In genomic region chr7:130978545-130978944, GRCm38 (mm10) we compare ENCODE assay signal across 31 mouse cellular contexts. TPM values are rescaled to one million over a fixed set of nuclear protein-coding genes. Genes with fewer than 3 reads are reported as not detected.
DNase-seq lines count a peak whose midpoint lies in the region; ATAC-seq and TF ChIP-seq lines count a peak whose summit lies in the region.
"Had no signal": no experiment of that assay in that cellular context is flagged by ENCODE, and none has a peak within 500 bp of the region (broad histone marks: within the 10 kb centered on the region; RNA-seq: fewer than 3 reads in every experiment).

No protein-coding gene starts in this region.

- intact Hi-C loops in gastrocnemius, adult 2 months (cut with DNase I) = no loop called here
- intact Hi-C loops in gastrocnemius, postnatal 14 days (cut with DNase I; ENCODE audit: low total_unique reads) = no loop called here

- no peak for DNase-seq in gastrocnemius, adult 2 months
- DNase-seq in gastrocnemius, postnatal 14 days = no peak
- DNase-seq in heart, adult 18-20 months = no peak
- no peak for DNase-seq in limb, embryonic 10.5 days (ENCODE audit: low spot score)
- DNase-seq: right cerebral cortex, postnatal 25 days had no signal

- H3K9me3 ChIP-seq in heart, embryonic 13.5 days = no peaks in the 10 kb centered on the region; the same call in 1 of the 2 replicates
- no peaks in the 10 kb centered on the region for H3K9me3 ChIP-seq in limb, embryonic 13.5 days
- no peaks in the 10 kb centered on the region for H3K9me3 ChIP-seq in limb, embryonic 10.5 days (replicated peaks)
- H3K9me3 ChIP-seq: embryonic facial prominence, embryonic 13.5 days; forebrain, embryonic 12.5 days; liver, embryonic 12.5 days; neural tube, embryonic 15.5 days; stomach, embryonic 15.5 days had no signal

- H3K4me1 ChIP-seq in heart, embryonic 13.5 days = peaks cover 60% of the 10 kb centered on the region
- peaks cover 77% of the 10 kb centered on the region for H3K4me1 ChIP-seq in limb, embryonic 13.5 days
- H3K4me1 ChIP-seq in limb, embryonic 10.5 days = peaks cover 47% of the 10 kb centered on the region
- H3K4me1 ChIP-seq in embryonic fibroblast, embryonic 13.5 days (ENCODE audit: control insufficient read depth, insufficient read depth, low read length) = peaks cover 19% of the 10 kb centered on the region

- no peaks in the 10 kb centered on the region for H3K27me3 ChIP-seq in heart, embryonic 13.5 days (replicated peaks)
- no peaks in the 10 kb centered on the region; the same call in 1 of the 2 replicates for H3K27me3 ChIP-seq in limb, embryonic 13.5 days
- no peaks in the 10 kb centered on the region for H3K27me3 ChIP-seq in limb, embryonic 10.5 days (ENCODE audit: low read depth, poor library complexity, severe bottlenecking)
- H3K27me3 ChIP-seq: embryonic facial prominence, embryonic 13.5 days; forebrain, embryonic 12.5 days; liver, embryonic 12.5 days; neural tube, embryonic 15.5 days; stomach, embryonic 15.5 days had no signal

- H3K36me3 ChIP-seq in heart, embryonic 13.5 days = peaks cover 16% of the 10 kb centered on the region
- H3K36me3 ChIP-seq in limb, embryonic 13.5 days = peaks cover 3% of the 10 kb centered on the region; the same call in 1 of the 2 replicates
- H3K36me3 ChIP-seq in limb, embryonic 10.5 days = no peaks in the 10 kb centered on the region
- H3K36me3 ChIP-seq: embryonic facial prominence, embryonic 13.5 days; forebrain, embryonic 12.5 days; liver, embryonic 12.5 days; neural tube, embryonic 15.5 days; stomach, embryonic 15.5 days had no signal

- no peak for TF ChIP-seq CTCF in gastrocnemius, adult 2 months (IDR thresholded peaks at IDR 0.05)
- TF ChIP-seq CTCF in embryonic fibroblast, embryonic 13.5 days (IDR thresholded peaks at IDR 0.05; ENCODE audit: borderline replicate concordance, insufficient read depth, low read length) = no peak

- H3K4me2 ChIP-seq in heart, embryonic 13.5 days = no peak overlapping the region
- no peak overlapping the region for H3K4me2 ChIP-seq in limb, embryonic 13.5 days (replicated peaks)
- H3K4me2 ChIP-seq: embryonic facial prominence, embryonic 13.5 days; forebrain, embryonic 12.5 days; hindbrain, embryonic 14.5 days; liver, embryonic 12.5 days; neural tube, embryonic 15.5 days; stomach, embryonic 15.5 days had no signal

- ATAC-seq in heart, embryonic 13.5 days (ENCODE audit: extremely low read depth, insufficient number of reproducible peaks, low FRiP score, low TSS enrichment) = no peak
- ATAC-seq in limb, embryonic 13.5 days (ENCODE audit: low FRiP score, low read depth) = no peak
- ATAC-seq: CD4-positive, CD25-positive, alpha-beta regulatory T cell, adult 4 months; liver, embryonic 12.5 days had no signal

- H3K4me3 ChIP-seq in gastrocnemius, adult 2 months = no peak overlapping the region
- H3K4me3 ChIP-seq in heart, embryonic 13.5 days = no peak overlapping the region
- H3K4me3 ChIP-seq in limb, embryonic 13.5 days = no peak overlapping the region
- H3K4me3 ChIP-seq in limb, embryonic 10.5 days = no peak overlapping the region
- H3K4me3 ChIP-seq in embryonic fibroblast, embryonic 13.5 days (ENCODE audit: insufficient read depth, low read length) = no peak overlapping the region
- H3K4me3 ChIP-seq: embryonic facial prominence, embryonic 13.5 days; erythroblast, embryonic 14.5 days; forebrain, embryonic 12.5 days; left cerebral cortex, adult 2 months; liver, embryonic 12.5 days; neural tube, embryonic 15.5 days; stomach, embryonic 15.5 days had no signal

- 33% methylated on average over 1 of the region's 1 CpGs for WGBS in heart, embryonic 13.5 days
- WGBS in limb, embryonic 13.5 days = 73% methylated on average over 1 of the region's 1 CpGs
- 97% methylated on average over 1 of the region's 1 CpGs for WGBS in limb, embryonic 10.5 days

- TF ChIP-seq POLR2A in embryonic fibroblast, embryonic 13.5 days (IDR thresholded peaks at IDR 0.05; ENCODE audit: low read depth, low read length) = no peak

- peak overlapping the region; percentile 73 for H3K27ac ChIP-seq in gastrocnemius, adult 2 months
- peak overlapping the region; percentile 89 for H3K27ac ChIP-seq in heart, embryonic 13.5 days (replicated peaks)
- peak overlapping the region; percentile 17; the same call in 1 of the 2 replicates for H3K27ac ChIP-seq in limb, embryonic 13.5 days
- no peak overlapping the region for H3K27ac ChIP-seq in limb, embryonic 10.5 days
- peak overlapping the region; percentile 68 for H3K27ac ChIP-seq in embryonic fibroblast, embryonic 13.5 days (ENCODE audit: insufficient read depth, low read length)
- H3K27ac ChIP-seq: forebrain, embryonic 12.5 days; hindbrain, embryonic 14.5 days; left cerebral cortex, adult 2 months; liver, embryonic 12.5 days; macrophage; neural tube, embryonic 15.5 days; stomach, embryonic 15.5 days had no signal

- H3K9ac ChIP-seq in heart, embryonic 13.5 days = peak overlapping the region; percentile 7; the same call in 1 of the 2 replicates
- no peak overlapping the region for H3K9ac ChIP-seq in limb, embryonic 13.5 days
- H3K9ac ChIP-seq: embryonic facial prominence, embryonic 13.5 days; forebrain, embryonic 12.5 days; hindbrain, embryonic 14.5 days; liver, embryonic 12.5 days; liver, postnatal 0 days; neural tube, embryonic 15.5 days; stomach, embryonic 15.5 days had no signal

RNA-seq across cellular contexts. Expression of gene Htra1, which starts 42.6 kb away (rescaled TPM):
- 10 to 100 TPM; 23.9 to 32.6 TPM for total RNA-seq in gastrocnemius, adult 2 months (2021)
- 10 to 100 TPM; 65.3 to 77.2 TPM for total RNA-seq in gastrocnemius, postnatal 14 days (2021)
- polyA plus RNA-seq in heart, embryonic 13.5 days (2015; fragmentation: Nextera tagmentation; extraction: Ambion mirVana) = 52.9 and 65.4 TPM in 2 replicates
- 100 to 1,000 TPM; 109 to 122 TPM for total RNA-seq in heart, adult 18-20 months (2021)
- 78.4 and 87.6 TPM in 2 replicates for polyA plus RNA-seq in limb, embryonic 13.5 days (2015; fragmentation: Nextera tagmentation; extraction: Ambion mirVana)
- polyA plus RNA-seq in limb, embryonic 10.5 days (2016; fragmentation: Nextera tagmentation; extraction: Ambion mirVana) = 3.0 and 5.1 TPM in 2 replicates
- polyA plus RNA-seq in embryonic fibroblast, embryonic 13.5 days (2011; ENCODE audit: insufficient read length, low read depth, missing spikeins) = 195 and 242 TPM in 2 replicates
- total RNA-seq: common myeloid progenitor, adult 5-6 weeks; hematopoietic stem cell, adult 5-6 weeks; megakaryocyte-erythroid progenitor cell, adult 5-6 weeks had no signal
- polyA plus RNA-seq: CD4-positive, CD25-positive, alpha-beta regulatory T cell, adult 4 months; erythroblast, embryonic 14.5 days had no signal

RNA-seq across cellular contexts. Expression of gene Dmbt1, which starts 53.3 kb away (rescaled TPM):
- not detected for total RNA-seq in gastrocnemius, adult 2 months (2021)
- not detected for total RNA-seq in gastrocnemius, postnatal 14 days (2021)
- not detected in 2 replicates for polyA plus RNA-seq in heart, embryonic 13.5 days (2015; fragmentation: Nextera tagmentation; extraction: Ambion mirVana)
- 1 to 10 TPM in 1 of 2 experiments, not detected in 1; 1.4 TPM for total RNA-seq in heart, adult 18-20 months (2021)
- 0.03 and 0.04 TPM in 2 replicates for polyA plus RNA-seq in limb, embryonic 13.5 days (2015; fragmentation: Nextera tagmentation; extraction: Ambion mirVana)
- polyA plus RNA-seq in limb, embryonic 10.5 days (2016; fragmentation: Nextera tagmentation; extraction: Ambion mirVana) = not detected in 2 replicates
- polyA plus RNA-seq in embryonic fibroblast, embryonic 13.5 days (2011; ENCODE audit: insufficient read length, low read depth, missing spikeins) = not detected in 2 replicates
- total RNA-seq: adrenal gland, postnatal 36 days; common myeloid progenitor, adult 5-6 weeks; gastrocnemius, adult 18-20 months; gastrocnemius, postnatal 4 days; hematopoietic stem cell, adult 5-6 weeks; layer of hippocampus, postnatal 10 days; left cerebral cortex, adult 2 months; left cerebral cortex, postnatal 25 days; megakaryocyte-erythroid progenitor cell, adult 5-6 weeks had no signal
- polyA plus RNA-seq: adrenal gland, adult 2 months; CD4-positive, CD25-positive, alpha-beta regulatory T cell, adult 4 months; embryonic facial prominence, embryonic 13.5 days; erythroblast, embryonic 14.5 days; forebrain, embryonic 12.5 days; frontal cortex, adult 2 months; hindbrain, embryonic 14.5 days; liver, embryonic 12.5 days; lung, postnatal 0 days; macrophage; midbrain, embryonic 14.5 days; neural tube, embryonic 15.5 days had no signal
